Mouse (Mus musculus) macrophage (primary cell): Measurements from ENCODE around the gene Brms1. TPM values are rescaled to one million over a fixed set of nuclear protein-coding genes. Genes with fewer than 3 reads are reported as not detected.
"Not testable (repeated sequence)": the region's sequence is repeated elsewhere in the genome, so short reads cannot be mapped to it uniquely, and the experiment has no call there.

Experiments
- H3K27ac ChIP-seq: fragments of 350-480 bp; formaldehyde crosslinking; 2 replicates; pipeline ENCODE4 v1.9.0; 2021
- H3K36me3 ChIP-seq: fragments of 350-480 bp; formaldehyde crosslinking; 2 replicates; pipeline ENCODE4 v1.9.0; 2021; ENCODE audit errors: inconsistent target
- H3K4me3 ChIP-seq: fragments of 350-480 bp; formaldehyde crosslinking; 2 replicates; pipeline ENCODE4 v1.9.0; 2021; ENCODE audit errors: inconsistent target
- H3K79me2 ChIP-seq: fragments of 350-480 bp; formaldehyde crosslinking; 2 replicates; pipeline ENCODE4 v1.9.0; 2021; ENCODE audit errors: inconsistent target
- WGBS: methylation state at CpG from one replicate; pipeline ENCODE4 v1.1.7; 2026; ENCODE audit warnings: inconsistent platforms; ENCODE audit not compliant: missing documents; 5-methylcytosine and 5-hydroxymethylcytosine counted together
- polyA plus RNA-seq: library from polyadenylated mRNA; stranded (reverse); fragments of 250-400 nt; gene quantifications from 3 replicates; pipeline ENCODE4 v1.2.4, GENCODE M21; 2018; ENCODE audit warnings: inconsistent platforms

Brms1 gene
- polyA plus RNA-seq, 1 experiment from 2014 or later: 78.9 TPM

- 55% methylated on average over 3 of the region's 3 CpGs for WGBS
- Histone ChIP-seq H3K4me3 (no peak overlapping the region), H3K79me2 (peaks cover 6% of the 10 kb centered on the region; the same call in 1 of the 2 replicates), H3K36me3 (no peaks in the 10 kb centered on the region), H3K27ac (no peak overlapping the region)
Observed at GRCm38 (mm10) chr19:5083961-5084833, 43.0 kb downstream of the Brms1 start.

DNA sequence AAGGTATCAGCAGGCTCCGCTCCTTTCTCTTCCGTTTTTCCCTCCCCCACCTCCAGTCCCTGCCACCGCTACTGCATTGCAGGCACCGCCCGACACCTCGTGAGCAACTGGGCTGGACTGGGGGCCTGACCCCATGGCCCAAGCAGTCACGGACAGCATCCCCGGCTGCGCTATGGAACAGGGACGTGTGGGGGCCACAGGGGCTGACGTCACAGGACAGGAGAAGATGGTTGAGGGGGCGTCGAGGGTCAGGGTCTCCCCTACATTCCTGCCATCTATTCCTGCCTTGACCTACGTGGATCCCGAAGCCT lies 43.6 kb downstream of the Brms1 start:
- Histone ChIP-seq H3K27ac (no peak overlapping the region), H3K4me3 (no peak overlapping the region; the same call in 1 of the 2 replicates), H3K36me3 (no peaks in the 10 kb centered on the region), H3K79me2 (peaks cover 9% of the 10 kb centered on the region; the same call in 1 of the 2 replicates)
- WGBS: 11% methylated on average over 15 of the region's 15 CpGs

DNA sequence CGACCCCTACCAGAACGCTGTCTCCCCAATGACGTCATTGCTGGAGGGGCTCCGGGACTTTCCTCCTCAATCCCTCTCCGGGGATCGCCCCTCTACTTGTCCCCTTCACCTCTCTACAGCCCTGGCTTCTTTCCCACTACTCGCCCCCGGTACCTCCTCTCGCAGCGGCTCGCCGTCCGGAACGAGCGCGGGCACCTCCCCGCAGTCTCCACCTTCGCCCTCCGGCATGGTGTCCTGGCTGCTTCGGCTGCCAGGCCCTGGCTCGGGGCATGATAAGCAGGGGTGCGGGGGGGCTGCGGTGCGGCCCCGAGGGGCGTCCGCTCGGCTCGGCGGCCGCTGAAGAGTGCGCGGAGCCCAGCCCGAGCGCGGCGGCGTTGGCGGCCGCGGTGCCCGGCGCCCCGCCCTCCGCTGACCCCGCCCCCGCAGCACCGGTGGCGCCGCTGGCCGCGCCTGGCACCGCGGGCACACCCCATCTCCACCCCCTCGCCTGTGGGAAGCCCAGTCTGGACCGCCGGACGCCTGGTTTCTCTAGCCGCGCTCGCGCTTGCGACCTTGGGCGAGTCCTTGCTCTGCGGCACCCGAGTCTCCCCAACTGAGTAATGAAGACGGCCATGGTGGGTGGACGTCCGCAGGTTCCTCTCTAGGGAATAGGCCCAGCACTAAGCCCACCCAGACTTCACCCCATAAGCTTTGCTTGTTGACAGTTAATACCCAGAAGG lies 44.1 kb downstream of the Brms1 start, which contains the start of gene Tmem151a:
Gene Tmem151a, minus strand, starts transcription at position 387 of the 719 bp plus-strand sequence.
- H3K36me3 ChIP-seq: no peaks in the 10 kb centered on the region
- 1% methylated on average over 25 of the region's 69 CpGs for WGBS
- H3K4me3 ChIP-seq: no peak within 1 kb of the TSS; the same call in 1 of the 2 replicates
- peaks cover 9% of the 10 kb centered on the region; the same call in 1 of the 2 replicates for H3K79me2 ChIP-seq
- H3K27ac ChIP-seq: no peak within 1 kb of the TSS

DNA sequence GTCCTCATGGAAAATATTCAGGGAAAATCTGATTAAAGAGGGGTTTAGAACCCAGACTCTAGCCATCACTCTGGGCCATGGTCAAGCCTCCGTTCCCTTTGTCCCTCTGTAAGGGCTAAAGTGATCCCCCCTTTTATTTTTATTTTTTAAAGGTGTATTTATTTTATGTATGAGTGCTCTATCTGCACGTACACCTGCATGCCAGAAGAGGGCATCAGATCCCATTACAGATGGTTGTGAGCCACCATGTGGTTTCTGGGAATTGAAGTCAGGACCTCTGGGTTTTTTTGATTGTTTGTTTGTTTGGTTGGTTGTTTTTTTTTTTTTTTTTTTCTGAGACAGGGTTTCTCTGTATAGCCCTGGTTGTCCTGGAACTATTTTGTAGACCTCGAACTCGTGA lies 45.4 kb downstream of the Brms1 start:
- WGBS: 62% methylated on average over 4 of the region's 4 CpGs
- H3K36me3 ChIP-seq: not testable (repeated sequence)

GRCm38 (mm10) chr19:5087884-5088728 lies 47.0 kb downstream of the Brms1 start, which contains the start of gene Yif1a:
TSS of gene Yif1a (plus strand) at chr19:5088538.
- peaks cover 9% of the 10 kb centered on the region; the same call in 1 of the 2 replicates for H3K79me2 ChIP-seq
- peaks cover 20% of the 10 kb centered on the region; the same call in 1 of the 2 replicates for H3K36me3 ChIP-seq
- peak within 1 kb of the TSS; percentile 96 for H3K4me3 ChIP-seq
- WGBS: 2% methylated on average over 58 of the region's 58 CpGs
- peak within 1 kb of the TSS; percentile 54 for H3K27ac ChIP-seq

More for the DNA sequence above, 45.4 kb downstream of the Brms1 start:
- H3K27ac ChIP-seq, H3K4me3 ChIP-seq, H3K79me2 ChIP-seq: not testable (repeated sequence)

DNA sequence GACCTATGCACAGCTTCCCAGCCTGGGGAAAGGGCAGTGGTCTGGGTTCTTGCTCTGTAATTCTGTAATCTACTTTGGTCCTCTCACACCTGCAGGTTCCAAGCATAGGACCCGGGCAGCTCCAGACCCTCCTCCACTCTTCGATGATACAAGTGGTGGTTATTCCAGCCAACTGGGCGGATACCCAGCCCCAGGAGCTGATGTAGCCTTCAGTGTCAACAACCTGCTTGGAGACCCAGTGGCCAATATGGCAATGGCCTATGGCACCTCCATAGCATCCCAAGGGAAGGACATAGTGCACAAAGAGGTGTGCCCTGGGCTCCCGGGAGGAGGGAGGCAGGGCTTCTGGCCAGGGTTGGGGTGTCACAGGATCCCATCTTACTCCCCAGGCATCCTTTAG lies 48.2 kb downstream of the Brms1 start:
- Histone ChIP-seq H3K79me2 (peaks cover 9% of the 10 kb centered on the region; the same call in 1 of the 2 replicates), H3K4me3 (peak overlapping the region; percentile 96), H3K36me3 (peaks cover 20% of the 10 kb centered on the region; the same call in 1 of the 2 replicates), H3K27ac (no peak overlapping the region)
- 100% methylated on average over 4 of the region's 4 CpGs for WGBS

GRCm38 (mm10) chr19:5092083-5092482 lies 50.9 kb downstream of the Brms1 start:
- H3K79me2 ChIP-seq: peaks cover 9% of the 10 kb centered on the region; the same call in 1 of the 2 replicates
- WGBS: 97% methylated on average over 10 of the region's 10 CpGs

GRCm38 (mm10) chr19:5093481-5094242 lies 52.5 kb downstream of the Brms1 start:
- 84% methylated on average over 12 of the region's 12 CpGs for WGBS
- no peak overlapping the region for H3K27ac ChIP-seq
- H3K79me2 ChIP-seq: peaks cover 9% of the 10 kb centered on the region; the same call in 1 of the 2 replicates
- H3K4me3 ChIP-seq: no peak overlapping the region
- H3K36me3 ChIP-seq: peaks cover 20% of the 10 kb centered on the region; the same call in 1 of the 2 replicates

More at GRCm38 (mm10) chr19:5092083-5092482, 50.9 kb downstream of the Brms1 start:
- Histone ChIP-seq H3K36me3 (peaks cover 20% of the 10 kb centered on the region; the same call in 1 of the 2 replicates), H3K27ac (no peak overlapping the region), H3K4me3 (no peak overlapping the region)

DNA sequence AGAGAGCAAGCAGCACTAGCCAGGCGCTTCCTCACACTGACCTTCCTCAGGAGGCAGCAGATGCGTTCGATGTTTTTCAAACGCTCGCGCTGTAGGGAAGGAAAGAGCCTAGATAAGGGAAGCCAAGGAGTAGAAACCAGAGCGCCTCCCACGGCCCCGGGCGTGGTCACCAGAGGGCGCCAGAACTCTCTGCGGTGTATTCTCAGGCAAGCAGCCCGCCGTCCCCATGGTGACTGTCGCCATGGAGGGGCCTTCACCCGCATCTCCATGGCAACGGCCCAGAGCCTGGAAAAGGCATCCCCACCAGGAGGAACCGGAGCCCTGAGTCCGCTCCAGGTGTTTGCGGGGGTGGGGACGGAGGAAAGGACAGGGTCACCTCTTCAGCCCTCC lies 53.1 kb downstream of the Brms1 start:
- 3% methylated on average over 21 of the region's 21 CpGs for WGBS
- H3K4me3 ChIP-seq: no peak overlapping the region
- peaks cover 20% of the 10 kb centered on the region; the same call in 1 of the 2 replicates for H3K36me3 ChIP-seq
- peaks cover 3% of the 10 kb centered on the region; the same call in 1 of the 2 replicates for H3K79me2 ChIP-seq
- H3K27ac ChIP-seq: no peak overlapping the region

DNA sequence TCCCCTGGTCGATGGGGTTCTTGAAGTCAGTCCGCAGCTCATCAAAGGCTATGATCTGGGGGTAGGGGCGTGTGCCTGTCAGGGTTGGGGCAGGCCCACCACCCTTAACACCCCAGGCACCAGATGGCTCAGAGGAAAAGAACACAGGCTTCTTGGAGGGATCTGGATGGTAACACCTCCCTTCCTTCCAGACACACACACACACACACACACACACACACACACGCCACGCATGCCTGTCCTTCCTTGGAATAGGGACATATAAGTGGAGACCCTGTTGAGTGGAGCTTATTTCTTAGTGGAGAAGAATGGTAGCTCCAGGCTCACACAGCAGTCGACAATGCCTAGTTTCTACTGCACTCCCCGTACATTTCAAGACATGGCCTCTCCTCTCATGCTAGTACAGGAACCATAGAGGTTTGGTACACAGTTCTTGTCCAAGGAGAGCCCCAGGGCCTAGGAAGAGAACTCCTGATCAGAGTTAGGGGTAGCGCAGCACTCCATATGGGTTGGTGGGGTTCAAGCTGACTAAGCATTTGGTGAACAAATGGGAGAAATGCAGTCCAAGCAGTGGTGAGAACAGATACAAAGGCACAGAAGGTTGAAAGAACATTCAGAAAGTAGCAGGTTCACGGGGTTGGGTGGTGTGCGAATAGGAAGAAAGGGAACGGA lies 53.7 kb downstream of the Brms1 start:
- 44% methylated on average over 11 of the region's 11 CpGs for WGBS

GRCm38 (mm10) chr19:5095887-5096474 lies 54.8 kb downstream of the Brms1 start:
- H3K36me3 ChIP-seq: peaks cover 31% of the 10 kb centered on the region
- WGBS: 6% methylated on average over 9 of the region's 9 CpGs
- H3K27ac ChIP-seq: no peak overlapping the region
- no peak overlapping the region for H3K4me3 ChIP-seq
- H3K79me2 ChIP-seq: no peaks in the 10 kb centered on the region

More for the DNA sequence above, 53.7 kb downstream of the Brms1 start:
- no peaks in the 10 kb centered on the region for H3K79me2 ChIP-seq
- peaks cover 22% of the 10 kb centered on the region; the same call in 1 of the 2 replicates for H3K36me3 ChIP-seq
- no peak overlapping the region for H3K27ac ChIP-seq
- H3K4me3 ChIP-seq: no peak overlapping the region

DNA sequence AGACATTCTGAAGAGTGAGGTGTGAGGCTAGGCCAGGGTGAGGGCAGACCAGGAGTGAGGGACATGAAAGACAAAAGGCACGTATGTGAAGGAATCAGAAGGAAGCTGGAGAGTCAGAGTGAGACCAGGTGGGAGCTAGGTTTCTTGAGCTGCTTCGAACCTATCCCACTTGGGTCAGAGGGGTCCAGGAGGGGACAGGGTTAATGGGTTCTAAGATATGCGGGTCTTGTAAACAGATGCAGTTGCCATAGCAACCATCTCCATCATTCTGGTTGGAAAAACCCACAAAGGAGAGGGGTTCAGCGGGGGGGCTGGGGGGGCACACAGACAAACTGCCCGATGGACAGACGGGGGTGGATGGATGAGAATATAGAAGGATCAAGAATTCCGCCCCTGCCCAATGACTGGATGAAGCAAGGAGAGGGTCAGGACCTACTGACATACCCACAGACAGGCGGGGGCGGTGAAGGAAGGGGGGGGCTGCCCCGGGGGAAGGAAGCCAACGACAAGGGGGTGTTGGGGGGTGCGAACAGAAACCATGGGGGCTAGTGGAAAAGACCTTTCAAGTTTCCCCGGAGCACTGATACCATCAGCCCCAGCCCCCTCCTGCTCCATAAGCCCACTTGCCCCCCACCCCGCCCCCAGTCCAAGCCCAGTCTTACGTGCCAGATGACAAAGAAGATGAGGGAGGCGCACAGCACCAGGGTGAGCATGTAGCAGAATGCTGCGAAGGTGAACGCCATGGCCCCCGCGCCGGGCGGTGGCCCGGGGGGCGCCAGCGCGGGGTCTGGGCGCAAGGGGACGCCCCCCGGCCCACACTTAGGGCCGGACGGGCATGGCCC lies 56.6 kb downstream of the Brms1 start:
- H3K36me3 ChIP-seq: peaks cover 31% of the 10 kb centered on the region
- 7% methylated on average over 22 of the region's 31 CpGs for WGBS
- no peak overlapping the region for H3K4me3 ChIP-seq
- no peak overlapping the region for H3K27ac ChIP-seq
- no peaks in the 10 kb centered on the region for H3K79me2 ChIP-seq
